Mouse (Mus musculus): Measurements from ENCODE around the gene Thap3. TPM values are rescaled to one million over a fixed set of nuclear protein-coding genes. Genes with fewer than 3 reads are reported as not detected.

The Thap3 gene
- polyA plus RNA-seq, 1 experiment from 2014 or later = 41.4 TPM

GRCm38 (mm10) chr4:152009076-152010051, 20.6 kb upstream of the Thap3 start:
- peak; percentile 75 for DNase-seq (ENCODE audit: low spot score)

GRCm38 (mm10) chr4:152008622-152009075, 19.9 kb upstream of the Thap3 start, which contains the start of gene Klhl21:
Gene Klhl21 (plus strand): TSS chr4:152008803.
- peak; percentile 90 for DNase-seq (ENCODE audit: low spot score)

- peak; percentile 14 for DNase-seq (ENCODE audit: low spot score)
These were observed 19.3 kb upstream of the Thap3 start for GRCm38 (mm10) chr4:152008148-152008500.

- no peak for DNase-seq (ENCODE audit: low spot score)
These were observed 18.8 kb upstream of the Thap3 start for GRCm38 (mm10) chr4:152007481-152008147.

- DNase-seq (ENCODE audit: low spot score) = no peak
These were observed 18.0 kb upstream of the Thap3 start for GRCm38 (mm10) chr4:152006812-152007211.

GRCm38 (mm10) chr4:152006137-152006536, 17.3 kb upstream of the Thap3 start:
- DNase-seq (ENCODE audit: low spot score) = no peak

- DNase-seq (ENCODE audit: low spot score) = no peak
These were observed 13.3 kb upstream of the Thap3 start for GRCm38 (mm10) chr4:152002063-152002462.

- no peak for DNase-seq (ENCODE audit: low spot score)
These were observed 12.5 kb upstream of the Thap3 start for GRCm38 (mm10) chr4:152001335-152001734.

GRCm38 (mm10) chr4:152000906-152001305, 12.1 kb upstream of the Thap3 start:
- no peak for DNase-seq (ENCODE audit: low spot score)

GRCm38 (mm10) chr4:151999481-151999880, 10.7 kb upstream of the Thap3 start:
- no peak for DNase-seq (ENCODE audit: low spot score)

- DNase-seq (ENCODE audit: low spot score) = no peak
These were observed 8.9 kb upstream of the Thap3 start for GRCm38 (mm10) chr4:151997701-151998100.

- no peak for DNase-seq (ENCODE audit: low spot score)
These were observed 8.1 kb upstream of the Thap3 start for GRCm38 (mm10) chr4:151996951-151997222.

- DNase-seq (ENCODE audit: low spot score) = peak; percentile 99
These were observed 7.6 kb upstream of the Thap3 start, which contains the start of gene Phf13 for GRCm38 (mm10) chr4:151996173-151996950. Gene Phf13 (minus strand): TSS chr4:151996258.

GRCm38 (mm10) chr4:151995371-151996172, 6.8 kb upstream of the Thap3 start:
- DNase-seq (ENCODE audit: low spot score) = peak; percentile 39

GRCm38 (mm10) chr4:151994228-151995171, 5.7 kb upstream of the Thap3 start:
- no peak for DNase-seq (ENCODE audit: low spot score)

- DNase-seq (ENCODE audit: low spot score) = no peak
These were observed 4.2 kb upstream of the Thap3 start for GRCm38 (mm10) chr4:151993035-151993434.

- no peak for DNase-seq (ENCODE audit: low spot score)
These were observed 3.3 kb upstream of the Thap3 start for GRCm38 (mm10) chr4:151992091-151992490.

GRCm38 (mm10) chr4:151989110-151989488, 302 bp upstream of the Thap3 start:
- DNase-seq (ENCODE audit: low spot score) = no peak

GRCm38 (mm10) chr4:151988014-151988341, 819 bp downstream of the Thap3 start:
- no peak for DNase-seq (ENCODE audit: low spot score)

- no peak for DNase-seq (ENCODE audit: low spot score)
These were observed 2.1 kb downstream of the Thap3 start for GRCm38 (mm10) chr4:151986650-151987049.
